Mouse (Mus musculus) kidney, adult 2 months (tissue): ENCODE measurements around the gene Pirt. TPM values are rescaled to one million over a fixed set of nuclear protein-coding genes. Genes with fewer than 3 reads are reported as not detected.

Experiments
- DNase-seq: peaks from one replicate; pipeline ENCODE4 v3.0.0; 2021
- H3K27ac ChIP-seq: fragments of 200-500 bp; 2 replicates; pipeline ENCODE4 v1.5.1; 2012; ENCODE audit warnings: low read depth, low read length, control low read depth, inconsistent platforms; ENCODE audit not compliant: insufficient read depth
- H3K27me3 ChIP-seq: fragments of 200-500 bp; replicated peaks from 2 replicates; pipeline ENCODE4 v1.6.1; 2012; ENCODE audit warnings: mild to moderate bottlenecking, moderate library complexity, low read length, inconsistent platforms; ENCODE audit not compliant: control insufficient read depth, insufficient read depth
- H3K36me3 ChIP-seq: fragments of 200-500 bp; 2 replicates; pipeline ENCODE4 v1.6.1; 2012; ENCODE audit warnings: mild to moderate bottlenecking, moderate library complexity, low read length, inconsistent platforms; ENCODE audit not compliant: control insufficient read depth, insufficient read depth
- H3K4me1 ChIP-seq: fragments of 200-500 bp; 2 replicates; pipeline ENCODE4 v1.6.1; 2011; ENCODE audit warnings: low read length; ENCODE audit not compliant: control insufficient read depth, insufficient read depth
- H3K4me3 ChIP-seq: fragments of 200-500 bp; 2 replicates; pipeline ENCODE4 v1.5.1; 2011; ENCODE audit warnings: mild to moderate bottlenecking, low read depth, low read length, control low read depth; ENCODE audit not compliant: insufficient read depth
- CTCF ChIP-seq: fragments of 200-500 bp; conservative IDR thresholded peaks from 2 replicates; pipeline ENCODE4 v1.5.1; 2011; ENCODE audit warnings: low read depth, mild to moderate bottlenecking, control low read depth, low read length, moderate library complexity, mixed read lengths; ENCODE audit not compliant: insufficient read depth, insufficient read length
- POLR2A ChIP-seq: fragments of 200-500 bp; IDR thresholded peaks from one replicate; pipeline ENCODE4 v1.6.1; 2011; ENCODE audit warnings: low read depth, low read length, control low read depth
- WGBS: fragments of 180-500 bp; shearing (Covaris S2); methylation state at CpG from one replicate; pipeline ENCODE4 v1.1.7; 2018; 5-methylcytosine and 5-hydroxymethylcytosine counted together
- polyA plus RNA-seq: library from polyadenylated mRNA; depleted of rRNA; stranded (reverse); fragments of >200 nt; gene quantifications from 2 replicates; pipeline ENCODE4 v1.2.3, GENCODE M21; 2012; rRNA removed

Pirt gene
- polyA plus RNA-seq, 1 experiment = 0.55 TPM

DNA sequence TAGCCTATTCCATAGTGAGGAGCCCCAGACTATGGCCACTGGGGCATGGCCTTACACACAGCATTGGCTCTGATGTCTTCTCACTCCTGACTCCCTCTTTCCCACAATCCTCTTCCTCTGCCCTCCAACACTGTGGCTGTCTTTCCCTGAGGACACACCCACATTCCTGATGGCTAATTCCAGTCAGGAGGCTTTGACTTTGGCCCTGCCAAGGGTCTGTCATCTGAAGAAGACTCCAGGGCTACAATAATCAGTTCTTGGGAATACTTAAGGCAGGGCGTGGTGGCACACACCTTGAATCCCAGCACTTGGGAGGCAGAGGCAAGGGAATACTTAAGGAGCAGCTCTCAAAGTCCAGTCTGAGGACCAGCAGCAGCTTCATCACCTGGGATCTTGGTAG, 56.8 kb downstream of the Pirt start:
- no peak overlapping the region for H3K27ac ChIP-seq
- no peaks in the 10 kb centered on the region for H3K36me3 ChIP-seq
- WGBS = 89% methylated on average over 1 of the region's 1 CpGs
- TF ChIP-seq CTCF = no peak
- no peak for TF ChIP-seq POLR2A
- H3K4me1 ChIP-seq = no peaks in the 10 kb centered on the region
- no peak overlapping the region for H3K4me3 ChIP-seq
- no peak for DNase-seq
- no peaks in the 10 kb centered on the region for H3K27me3 ChIP-seq

DNA sequence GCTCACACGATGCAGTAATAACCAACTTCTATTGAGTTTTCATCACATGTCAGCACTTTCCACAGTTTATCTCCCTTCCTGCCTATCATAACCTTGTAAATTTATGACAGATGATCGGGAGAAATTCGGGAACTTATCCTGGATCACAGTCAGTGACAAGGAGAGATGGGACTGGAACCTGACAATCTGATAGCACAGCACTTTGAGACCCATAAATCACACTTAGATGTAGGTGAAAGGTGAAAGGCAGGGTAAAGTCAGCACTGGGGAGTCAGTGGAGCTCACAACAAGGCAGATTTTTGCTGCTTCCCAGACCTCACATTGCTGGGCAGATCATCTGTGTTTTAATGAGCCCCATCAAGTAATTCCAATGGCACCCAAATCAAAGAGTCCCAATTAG, 61.7 kb downstream of the Pirt start:
- 70% methylated on average over 3 of the region's 3 CpGs for WGBS

DNA sequence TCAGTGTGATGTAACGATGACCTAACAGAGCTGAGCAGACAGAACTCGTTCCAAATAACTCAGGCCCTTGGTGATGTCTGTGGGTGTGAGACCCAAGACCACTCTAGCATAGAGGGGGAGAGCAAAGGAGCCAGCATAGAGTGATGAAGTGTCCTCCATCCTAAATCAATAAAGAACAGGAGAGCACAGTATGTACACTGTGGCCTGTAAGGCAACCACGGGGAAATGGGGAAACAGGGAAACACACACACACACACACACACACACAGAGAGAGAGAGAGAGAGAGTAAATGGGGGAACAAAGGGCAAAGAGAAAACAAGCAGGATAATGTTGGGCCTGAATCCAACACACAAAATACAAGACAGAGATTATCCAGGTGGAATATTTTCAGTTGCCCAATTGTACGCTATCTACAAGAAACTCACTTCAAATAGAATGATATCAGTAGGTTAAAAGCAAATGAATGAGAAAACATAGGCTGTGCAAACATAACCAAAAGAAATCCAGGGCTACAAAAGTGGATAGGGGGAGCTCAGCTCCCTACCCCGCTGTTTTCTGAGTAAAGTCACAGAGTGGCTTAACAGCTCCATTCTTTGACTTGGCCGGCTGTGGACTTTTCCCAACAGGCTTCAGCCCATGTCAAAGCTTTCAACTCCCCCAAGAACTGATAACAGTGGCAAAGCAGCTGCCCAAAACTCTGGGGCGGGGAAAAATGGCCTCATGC, 64.0 kb downstream of the Pirt start:
- Histone ChIP-seq H3K27me3 (no peaks in the 10 kb centered on the region), H3K27ac (no peak overlapping the region), H3K4me3 (no peak overlapping the region), H3K4me1 (no peaks in the 10 kb centered on the region), H3K36me3 (no peaks in the 10 kb centered on the region)
- TF ChIP-seq POLR2A = no peak
- no peak for TF ChIP-seq CTCF
- 91% methylated on average over 7 of the region's 7 CpGs for WGBS
- no peak for DNase-seq

More for the DNA sequence above, 61.7 kb downstream of the Pirt start:
- Histone ChIP-seq H3K36me3 (no peaks in the 10 kb centered on the region), H3K4me3 (no peak overlapping the region), H3K4me1 (no peaks in the 10 kb centered on the region), H3K27ac (no peak overlapping the region), H3K27me3 (no peaks in the 10 kb centered on the region)
- TF ChIP-seq CTCF (no peak), POLR2A (no peak)
- no peak for DNase-seq

Other genes starting within 250 kb of the Pirt start
- 5.3 and 5.8 TPM in 2 replicates for gene Tmem238l, start 44.7 kb downstream of the Pirt start, polyA plus RNA-seq
- gene Tmem220, start 113.2 kb downstream of the Pirt start, polyA plus RNA-seq = 6.4 and 7.5 TPM in 2 replicates
- 15.1 and 19.0 TPM in 2 replicates for gene Adprm, start 140.6 kb downstream of the Pirt start, polyA plus RNA-seq
- 4.5 and 5.8 TPM in 2 replicates for gene Sco1, start 140.7 kb downstream of the Pirt start, polyA plus RNA-seq
- 0.01 and 0.02 TPM in 2 replicates for gene Myh3, start 166.3 kb downstream of the Pirt start, polyA plus RNA-seq